Mouse (Mus musculus): Measurements from ENCODE around the gene Nlgn1.

GRCm38 (mm10) chr3:25903140-25903809 is 429.0 kb downstream of the Nlgn1 start:
- TF ChIP-seq CTCF (IDR thresholded peaks at IDR 0.05; ENCODE audit: low read depth, low read length), result no peak
- TF ChIP-seq POLR2A (IDR thresholded peaks at IDR 0.05; ENCODE audit: insufficient read depth, low read length), result no peak

Data from ES-Bruce4 (cell line).